Mouse (Mus musculus) thymus, postnatal 36 days (tissue): ENCODE data around the gene Scarb1.
A peak's percentile ranks its signal among the peaks of the same experiment; 100 is the strongest.
"Not testable (repeated sequence)": the region's sequence is repeated elsewhere in the genome, so short reads cannot be mapped to it uniquely, and the experiment has no call there.

Source experiments
- DNase-seq, 2 experiments: peaks; one replicate each; pipeline ENCODE4 v3.0.0; 2022; ENCODE audit warnings: mixed read lengths in 2 of 2

Scarb1 gene

GRCm38 (mm10) chr5:125340547-125341262, at the start of gene Scarb1:
TSS of gene Scarb1 (minus strand) at chr5:125341094.
- DNase-seq, result peak; percentile 87

- DNase-seq, result peak; percentile 84
Observed at GRCm38 (mm10) chr5:125389579-125390441, 48.9 kb upstream of the Scarb1 start, which contains the start of gene Ubc. TSS of gene Ubc (minus strand) at chr5:125390202.

GRCm38 (mm10) chr5:125389131-125389578, 48.3 kb upstream of the Scarb1 start, which contains the start of gene Gm10382:
TSS of gene Gm10382 (plus strand) at chr5:125389322.
- peak; percentile 81 to 86 for DNase-seq

GRCm38 (mm10) chr5:125388358-125389092, 47.6 kb upstream of the Scarb1 start:
- no peak for DNase-seq

- not testable (repeated sequence) for DNase-seq
Observed at GRCm38 (mm10) chr5:125387295-125387694, 46.4 kb upstream of the Scarb1 start.

- no peak for DNase-seq
Observed at GRCm38 (mm10) chr5:125385215-125385940, 44.5 kb upstream of the Scarb1 start.

GRCm38 (mm10) chr5:125384512-125385214, 43.8 kb upstream of the Scarb1 start:
- no peak for DNase-seq

GRCm38 (mm10) chr5:125383637-125384420, 42.9 kb upstream of the Scarb1 start:
- DNase-seq, result no peak

- peak in 1 of 2 experiments; percentile 47 for DNase-seq
Observed at GRCm38 (mm10) chr5:125382673-125383558, 42.0 kb upstream of the Scarb1 start.

GRCm38 (mm10) chr5:125381954-125382672, 41.2 kb upstream of the Scarb1 start:
- no peak for DNase-seq

- no peak for DNase-seq
Observed at GRCm38 (mm10) chr5:125378919-125379318, 38.0 kb upstream of the Scarb1 start.

GRCm38 (mm10) chr5:125377214-125377613, 36.3 kb upstream of the Scarb1 start:
- peak; percentile 53 to 78 for DNase-seq

GRCm38 (mm10) chr5:125375871-125376270, 35.0 kb upstream of the Scarb1 start:
- no peak for DNase-seq

GRCm38 (mm10) chr5:125372027-125372426, 31.1 kb upstream of the Scarb1 start:
- no peak for DNase-seq

- DNase-seq, result no peak
Observed at GRCm38 (mm10) chr5:125370950-125371693, 30.2 kb upstream of the Scarb1 start.

GRCm38 (mm10) chr5:125368568-125368967, 27.7 kb upstream of the Scarb1 start:
- DNase-seq, result peak; percentile 51 to 58

- no peak for DNase-seq
Observed at GRCm38 (mm10) chr5:125368156-125368555, 27.3 kb upstream of the Scarb1 start.

- DNase-seq, result no peak
Observed at GRCm38 (mm10) chr5:125364851-125365429, 24.0 kb upstream of the Scarb1 start.
